Comparison of ENCODE assay signal across 9 mouse cellular contexts in the genomic region with DNA sequence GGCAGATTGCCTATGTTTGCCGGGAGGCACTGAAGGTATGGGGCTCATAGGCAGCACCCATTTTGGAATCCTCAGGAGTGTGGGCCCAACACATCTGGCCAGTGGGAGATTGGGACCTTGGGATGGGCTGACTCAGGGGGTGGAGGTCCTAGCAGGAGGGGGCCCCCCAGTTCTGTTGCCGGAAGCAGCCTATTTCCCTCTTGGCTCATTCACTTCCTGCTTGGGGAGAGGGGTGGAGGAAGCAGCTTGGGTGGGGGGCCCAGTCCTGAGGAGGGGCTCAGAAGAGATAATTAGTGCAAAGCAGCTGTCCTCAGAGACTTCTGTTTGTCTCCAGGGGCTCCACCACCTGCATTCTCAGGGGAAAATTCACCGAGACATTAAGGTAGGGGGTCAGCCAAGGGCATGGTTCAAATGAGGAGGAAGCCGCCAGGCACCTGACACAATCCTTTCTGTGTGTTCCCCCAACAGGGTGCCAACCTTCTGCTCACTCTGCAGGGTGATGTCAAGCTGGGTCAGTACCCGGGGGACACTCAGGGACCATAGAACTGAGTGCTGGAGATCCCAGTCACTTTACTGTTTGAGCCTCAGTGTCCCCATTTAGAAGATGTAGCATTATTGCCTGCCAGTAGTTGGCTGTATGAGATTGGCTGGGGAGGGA. TPM values are rescaled to one million over a fixed set of nuclear protein-coding genes. Genes with fewer than 3 reads are reported as not detected.
DNase-seq lines count a peak whose midpoint lies in the region; ATAC-seq and TF ChIP-seq lines count a peak whose summit lies in the region.
"Had no signal": no experiment of that assay in that cellular context is flagged by ENCODE, and none has a peak within 500 bp of the region (broad histone marks: within the 10 kb centered on the region; RNA-seq: fewer than 3 reads in every experiment).

No protein-coding gene starts in this region.

- 0 out of 2 replicates have a peak overlapping the region, but pooled peaks have one; percentile 73 for H3K27ac ChIP-seq in heart, embryonic 13.5 days (replicated peaks)
- peak overlapping the region; percentile 14 for H3K27ac ChIP-seq in brown adipose tissue, adult 24 weeks (replicated peaks; ENCODE audit: low read depth, low read length)
- H3K27ac ChIP-seq in limb, embryonic 10.5 days, result peak overlapping the region; percentile 33
- H3K27ac ChIP-seq in cerebellum, adult 2 months (ENCODE audit: insufficient read depth, low read length), result no peak overlapping the region

- no peak for TF ChIP-seq POLR2A in myocyte (IDR thresholded peaks at IDR 0.05; ENCODE audit: insufficient read length, low read depth)
- no peak for TF ChIP-seq POLR2A in cerebellum, adult 2 months (IDR thresholded peaks at IDR 0.05; ENCODE audit: borderline replicate concordance, insufficient read depth, low read length)

- no peak overlapping the region for H3ac ChIP-seq in myocyte (ENCODE audit: control insufficient read depth, insufficient read length)

- no peak for TF ChIP-seq CTCF in cerebellum, adult 2 months (IDR thresholded peaks at IDR 0.05; ENCODE audit: borderline replicate concordance, insufficient read depth, low read depth, low read length)

- peaks cover 37% of the 10 kb centered on the region for H3K4me1 ChIP-seq in heart, embryonic 13.5 days
- H3K4me1 ChIP-seq in brown adipose tissue, adult 24 weeks (ENCODE audit: control insufficient read depth, insufficient read depth, insufficient read length, low read length), result peaks cover 9% of the 10 kb centered on the region
- H3K4me1 ChIP-seq in limb, embryonic 10.5 days, result peaks cover 37% of the 10 kb centered on the region
- peaks cover 25% of the 10 kb centered on the region for H3K4me1 ChIP-seq in cerebellum, adult 2 months (ENCODE audit: control insufficient read depth, insufficient read depth, low read length)

- 71% methylated on average over 5 of the region's 5 CpGs for WGBS in heart, embryonic 13.5 days
- whole genome bisulfite sequencing in limb, embryonic 10.5 days, result 85% methylated on average over 5 of the region's 5 CpGs
- 47% methylated on average over 5 of the region's 5 CpGs for WGBS in cerebellum, adult 2 months

- peak overlapping the region; percentile 75 for H3K4me3 ChIP-seq in heart, embryonic 13.5 days
- H3K4me3 ChIP-seq in brown adipose tissue, adult 24 weeks (ENCODE audit: insufficient read depth, low read depth, low read length), result peak overlapping the region; percentile 91
- peak overlapping the region; percentile 23; the same call in 1 of the 2 replicates for H3K4me3 ChIP-seq in limb, embryonic 10.5 days
- H3K4me3 ChIP-seq in myocyte, result peak overlapping the region; percentile 22
- no peak overlapping the region for H3K4me3 ChIP-seq in cerebellum, adult 2 months (replicated peaks; ENCODE audit: insufficient read depth, low read depth, low read length)

- ATAC-seq in heart, embryonic 13.5 days (ENCODE audit: extremely low read depth, insufficient number of reproducible peaks, low FRiP score, low TSS enrichment), result no peak
- ATAC-seq: Patski had no signal

- H3K9ac ChIP-seq in heart, embryonic 13.5 days, result peak overlapping the region; percentile 90

- intact Hi-C loops in heart, postnatal 25 days (cut with DNase I), result no loop called here

- H3K9me3 ChIP-seq in heart, embryonic 13.5 days, result no peaks in the 10 kb centered on the region
- no peaks in the 10 kb centered on the region for H3K9me3 ChIP-seq in limb, embryonic 10.5 days (replicated peaks)

- H3K4me2 ChIP-seq in heart, embryonic 13.5 days, result peak overlapping the region; percentile 97
- no peak overlapping the region for H3K4me2 ChIP-seq in myocyte (ENCODE audit: low read depth)

- DNase-seq in heart, postnatal 25 days (ENCODE audit: low spot score), result no peak
- DNase-seq in limb, embryonic 10.5 days (ENCODE audit: low spot score), result no peak
- DNase-seq in right cerebral cortex, postnatal 4 days, result no peak
- DNase-seq in cerebellum, adult 2 months, result no peak
- DNase-seq in embryo, embryonic 11 days, result no peak

- H3K27me3 ChIP-seq in heart, embryonic 13.5 days (replicated peaks), result no peaks in the 10 kb centered on the region
- H3K27me3 ChIP-seq in limb, embryonic 10.5 days (ENCODE audit: low read depth, poor library complexity, severe bottlenecking), result no peaks in the 10 kb centered on the region
- no peaks in the 10 kb centered on the region for H3K27me3 ChIP-seq in myocyte (ENCODE audit: control insufficient read depth, insufficient read depth, insufficient read length)
- H3K27me3 ChIP-seq in cerebellum, adult 2 months (ENCODE audit: control insufficient read depth, insufficient read depth, low read length), result no peaks in the 10 kb centered on the region
- H3K27me3 ChIP-seq: Patski had no signal

- H3K36me3 ChIP-seq in heart, embryonic 13.5 days, result peaks cover 66% of the 10 kb centered on the region
- H3K36me3 ChIP-seq in limb, embryonic 10.5 days, result peaks cover 86% of the 10 kb centered on the region
- H3K36me3 ChIP-seq in myocyte (ENCODE audit: control insufficient read depth, insufficient read depth), result peaks cover 21% of the 10 kb centered on the region

- no peaks in the 10 kb centered on the region for H3K79me2 ChIP-seq in myocyte (ENCODE audit: control insufficient read depth, insufficient read depth)

TF ChIP-seq in myocyte, 11 proteins besides CTCF, POLR2A, EP300 and RAD21:
- no peak for TF ChIP-seq CEBPB (IDR thresholded peaks at IDR 0.05; ENCODE audit: insufficient read depth, poor library complexity, severe bottlenecking)
- no peak for TF ChIP-seq MYOD1 (IDR thresholded peaks at IDR 0.05; ENCODE audit: control insufficient read depth in 1 of 3, insufficient read length in 2 of 3, low read depth in 2 of 3)
- no peak for TF ChIP-seq SRF (IDR thresholded peaks at IDR 0.05; ENCODE audit: control insufficient read depth, insufficient read length, low read depth)
- TF ChIP-seq E2F4 (IDR thresholded peaks at IDR 0.05; ENCODE audit: insufficient read depth), result no peak
- no peak for TF ChIP-seq TCF3 (IDR thresholded peaks at IDR 0.05; ENCODE audit: insufficient read length, low read depth)
- TF ChIP-seq POLR2AphosphoS2 (IDR thresholded peaks at IDR 0.05; ENCODE audit: insufficient read length, low read depth), result no peak
- TF ChIP-seq USF1 (IDR thresholded peaks at IDR 0.05; ENCODE audit: low read depth), result no peak

RNA-seq across cellular contexts. Expression of gene Map4k2, which starts 1.5 kb away (rescaled TPM):
- polyA plus RNA-seq in heart, embryonic 13.5 days (2015; fragmentation: Nextera tagmentation; extraction: Ambion mirVana), result 12.5 and 13.5 TPM in 2 replicates
- total RNA-seq in heart, postnatal 25 days (2021), result 10 to 100 TPM; 42.6 to 44.3 TPM
- 7.9 and 14.0 TPM in 2 replicates for polyA plus RNA-seq in brown adipose tissue, adult 24 weeks (2012; ENCODE audit: insufficient read depth, insufficient read length, missing spikeins)
- polyA plus RNA-seq in limb, embryonic 10.5 days (2016; fragmentation: Nextera tagmentation; extraction: Ambion mirVana), result 10.4 and 15.2 TPM in 2 replicates
- polyA plus RNA-seq in myocyte (2012; fragmentation: generic; extraction: Trizol), result 10.0 TPM
- polyA plus RNA-seq in cerebellum, adult 2 months (2012; rRNA removed), result 317 and 326 TPM in 2 replicates

RNA-seq across cellular contexts. Expression of gene Men1, which starts 7.6 kb away (rescaled TPM):
- 46.9 and 48.1 TPM in 2 replicates for polyA plus RNA-seq in heart, embryonic 13.5 days (2015; fragmentation: Nextera tagmentation; extraction: Ambion mirVana)
- 10 to 100 TPM; 12.4 to 14.5 TPM for total RNA-seq in heart, postnatal 25 days (2021)
- 13.9 and 22.2 TPM in 2 replicates for polyA plus RNA-seq in brown adipose tissue, adult 24 weeks (2012; ENCODE audit: insufficient read depth, insufficient read length, missing spikeins)
- polyA plus RNA-seq in limb, embryonic 10.5 days (2016; fragmentation: Nextera tagmentation; extraction: Ambion mirVana), result 118 and 120 TPM in 2 replicates
- polyA plus RNA-seq in myocyte (2012; fragmentation: generic; extraction: Trizol), result 37.2 TPM
- 84.1 and 85.5 TPM in 2 replicates for polyA plus RNA-seq in cerebellum, adult 2 months (2012; rRNA removed)

RNA-seq across cellular contexts. Expression of gene Sf1, which starts 21.1 kb away (rescaled TPM):
- polyA plus RNA-seq in heart, embryonic 13.5 days (2015; fragmentation: Nextera tagmentation; extraction: Ambion mirVana), result 89.2 and 89.7 TPM in 2 replicates
- 10 to 100 TPM; 76.1 to 88.8 TPM for total RNA-seq in heart, postnatal 25 days (2021)
- polyA plus RNA-seq in brown adipose tissue, adult 24 weeks (2012; ENCODE audit: insufficient read depth, insufficient read length, missing spikeins), result 47.9 and 56.8 TPM in 2 replicates
- 193 and 206 TPM in 2 replicates for polyA plus RNA-seq in limb, embryonic 10.5 days (2016; fragmentation: Nextera tagmentation; extraction: Ambion mirVana)
- polyA plus RNA-seq in myocyte (2012; fragmentation: generic; extraction: Trizol), result 131 TPM
- 175 and 196 TPM in 2 replicates for polyA plus RNA-seq in cerebellum, adult 2 months (2012; rRNA removed)

RNA-seq across cellular contexts. Expression of gene Cdc42bpg, which starts 36.1 kb away (rescaled TPM):
- 0.45 and 0.60 TPM in 2 replicates for polyA plus RNA-seq in heart, embryonic 13.5 days (2015; fragmentation: Nextera tagmentation; extraction: Ambion mirVana)
- 10 to 100 TPM in 1 of 2 experiments, 1 to 10 TPM in 1; 9.4 to 12.0 TPM for total RNA-seq in heart, postnatal 25 days (2021)
- 2.5 and 2.8 TPM in 2 replicates for polyA plus RNA-seq in brown adipose tissue, adult 24 weeks (2012; ENCODE audit: insufficient read depth, insufficient read length, missing spikeins)
- polyA plus RNA-seq in limb, embryonic 10.5 days (2016; fragmentation: Nextera tagmentation; extraction: Ambion mirVana), result 0.15 and 0.38 TPM in 2 replicates
- polyA plus RNA-seq in myocyte (2012; fragmentation: generic; extraction: Trizol), result 10.0 TPM
- polyA plus RNA-seq in cerebellum, adult 2 months (2012; rRNA removed), result 33.1 and 36.5 TPM in 2 replicates

RNA-seq across cellular contexts. Expression of gene Pygm, which starts 41.8 kb away (rescaled TPM):
- 203 and 219 TPM in 2 replicates for polyA plus RNA-seq in heart, embryonic 13.5 days (2015; fragmentation: Nextera tagmentation; extraction: Ambion mirVana)
- 1,000 to 10,000 TPM; 1,128 to 1,145 TPM for total RNA-seq in heart, postnatal 25 days (2021)
- polyA plus RNA-seq in brown adipose tissue, adult 24 weeks (2012; ENCODE audit: insufficient read depth, insufficient read length, missing spikeins), result 28.7 and 48.3 TPM in 2 replicates
- 2.5 and 3.0 TPM in 2 replicates for polyA plus RNA-seq in limb, embryonic 10.5 days (2016; fragmentation: Nextera tagmentation; extraction: Ambion mirVana)
- polyA plus RNA-seq in myocyte (2012; fragmentation: generic; extraction: Trizol), result 232 TPM
- polyA plus RNA-seq in cerebellum, adult 2 months (2012; rRNA removed), result 90.1 and 101 TPM in 2 replicates

Comparison
In these comparisons a context has a peak if more than half of its experiments do, and no peak if none do; other contexts are left out.
1. RNA of gene Map4k2, which starts 1.5 kb away (polyA plus RNA-seq): 317 to 326 TPM in cerebellum, adult 2 months; 10.4 to 15.2 TPM in limb, embryonic 10.5 days, 7.9 to 14.0 TPM in brown adipose tissue, adult 24 weeks, 12.5 to 13.5 TPM in heart, embryonic 13.5 days and 10.0 TPM in myocyte (single experiment); every median in the first group is over 10 times any median in the second.